Mouse (Mus musculus) midbrain, embryonic 10.5 days (tissue): ENCODE measurements around the gene Cdk15. TPM values are rescaled to one million over a fixed set of nuclear protein-coding genes. Genes with fewer than 3 reads are reported as not detected.

Source experiments
- DNase-seq: peaks from one replicate; pipeline ENCODE4 v3.0.0-alpha.2; 2017; ENCODE audit warnings: low spot score
- H3K27ac ChIP-seq: fragments of 300-500 bp; sonication (generic); replicated peaks from 2 replicates; pipeline ENCODE4 v1.5.1; 2016; ENCODE audit warnings: mild to moderate bottlenecking
- H3K27me3 ChIP-seq: fragments of 300-500 bp; sonication (generic); 2 replicates; pipeline ENCODE4 v1.6.1; 2016; ENCODE audit warnings: low read depth, mild to moderate bottlenecking; ENCODE audit not compliant: poor library complexity, severe bottlenecking
- H3K36me3 ChIP-seq: fragments of 300-500 bp; sonication (generic); 2 replicates; pipeline ENCODE4 v1.6.1; 2016; ENCODE audit warnings: mild to moderate bottlenecking, moderate library complexity
- H3K4me1 ChIP-seq: fragments of 300-500 bp; sonication (generic); 2 replicates; pipeline ENCODE4 v1.6.1; 2016
- H3K4me3 ChIP-seq: fragments of 300-500 bp; sonication (generic); 2 replicates; pipeline ENCODE4 v1.5.1; 2016; ENCODE audit warnings: mild to moderate bottlenecking, moderate library complexity
- H3K9me3 ChIP-seq: fragments of 300-500 bp; sonication (generic); replicated peaks from 2 replicates; pipeline ENCODE4 v1.6.1; 2016; ENCODE audit warnings: mild to moderate bottlenecking
- WGBS: fragments of 180-500 bp; shearing (Covaris S2); methylation state at CpG from one replicate; pipeline ENCODE4 v1.1.7; 2016; 5-methylcytosine and 5-hydroxymethylcytosine counted together
- polyA plus RNA-seq: library from polyadenylated mRNA; unstranded; fragments of >200 nt; fragmentation: Nextera tagmentation; extraction: Ambion mirVana; gene quantifications from 2 replicates; pipeline ENCODE4 v1.2.1, GENCODE M21; 2016

Cdk15 gene
- polyA plus RNA-seq, 1 experiment from 2014 or later: 0.77 TPM

DNA sequence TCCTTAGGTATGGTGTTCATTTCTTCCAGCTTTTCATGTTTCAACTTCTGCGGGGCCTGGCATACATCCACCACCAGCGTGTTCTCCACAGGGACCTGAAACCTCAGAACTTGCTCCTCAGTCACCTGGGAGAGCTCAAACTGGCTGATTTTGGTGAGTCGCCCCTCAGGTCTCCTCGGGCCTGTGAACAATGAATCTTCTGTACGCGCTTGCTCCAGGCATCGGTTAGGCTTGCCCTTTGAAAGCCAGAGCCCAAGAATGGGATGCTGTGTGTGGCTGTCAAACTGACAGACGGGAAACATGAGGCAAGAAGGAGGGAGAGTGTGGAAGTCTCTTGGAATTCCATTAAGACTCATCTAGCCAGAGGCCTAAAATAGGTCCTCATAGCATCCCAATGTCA, 31.0 kb downstream of the Cdk15 start:
- WGBS: 75% methylated on average over 8 of the region's 8 CpGs
- Histone ChIP-seq H3K4me1 (0 out of 2 replicates have a peak, but pooled peaks cover 3% of the 10 kb centered on the region), H3K36me3 (no peaks in the 10 kb centered on the region), H3K27me3 (no peaks in the 10 kb centered on the region), H3K4me3 (no peak overlapping the region), H3K9me3 (no peaks in the 10 kb centered on the region), H3K27ac (no peak overlapping the region)
- no peak for DNase-seq

DNA sequence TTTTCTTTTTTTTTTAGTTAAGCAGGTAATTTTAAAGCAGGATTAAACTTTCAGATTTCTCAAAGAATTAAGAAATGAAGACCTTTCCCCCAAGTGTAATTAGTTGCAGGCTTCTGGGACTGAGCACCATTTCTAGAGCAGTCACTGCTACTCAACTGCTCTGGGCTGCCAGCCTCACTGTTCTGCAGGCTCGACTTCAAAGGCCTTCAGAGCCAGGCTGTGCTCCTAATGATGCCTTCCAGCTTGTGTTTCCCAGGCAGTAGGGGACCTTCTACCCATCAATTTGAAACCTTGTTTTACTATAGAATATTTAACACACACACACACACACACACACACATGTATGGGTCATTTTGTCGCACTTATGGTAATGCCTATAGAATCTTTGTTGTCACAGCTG, 34.9 kb downstream of the Cdk15 start:
- Histone ChIP-seq H3K36me3 (no peaks in the 10 kb centered on the region), H3K9me3 (no peaks in the 10 kb centered on the region), H3K27ac (no peak overlapping the region), H3K4me3 (no peak overlapping the region), H3K27me3 (no peaks in the 10 kb centered on the region), H3K4me1 (0 out of 2 replicates have a peak, but pooled peaks cover 3% of the 10 kb centered on the region)
- WGBS: 64% methylated on average over 2 of the region's 2 CpGs
- DNase-seq: no peak

DNA sequence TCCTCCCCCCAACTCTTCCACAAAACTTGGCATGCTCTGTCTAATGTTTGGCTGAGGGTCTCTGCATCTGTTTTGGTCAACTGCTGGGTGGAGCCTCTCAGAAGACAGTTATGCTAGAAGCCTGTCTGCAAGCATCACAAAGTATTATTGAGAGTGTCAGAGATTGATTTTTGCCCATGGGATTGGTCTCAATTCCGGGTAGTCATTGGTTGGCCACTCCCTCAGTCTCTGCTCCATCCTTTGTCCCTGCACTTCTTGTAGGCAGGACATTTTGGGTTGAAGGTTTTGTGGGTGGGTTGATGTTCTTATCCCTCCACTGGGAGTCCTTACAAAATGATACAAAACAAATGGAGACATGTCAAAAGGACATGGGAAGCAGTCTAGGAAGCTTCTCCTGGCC, 39.1 kb downstream of the Cdk15 start:
- no peak overlapping the region for H3K4me3 ChIP-seq
- no peaks in the 10 kb centered on the region for H3K9me3 ChIP-seq
- 0 out of 2 replicates have a peak, but pooled peaks cover 3% of the 10 kb centered on the region for H3K4me1 ChIP-seq
- H3K27ac ChIP-seq: no peak overlapping the region
- no peaks in the 10 kb centered on the region for H3K36me3 ChIP-seq
- no peaks in the 10 kb centered on the region for H3K27me3 ChIP-seq
- no peak for DNase-seq
- 82% methylated on average over 1 of the region's 1 CpGs for WGBS

DNA sequence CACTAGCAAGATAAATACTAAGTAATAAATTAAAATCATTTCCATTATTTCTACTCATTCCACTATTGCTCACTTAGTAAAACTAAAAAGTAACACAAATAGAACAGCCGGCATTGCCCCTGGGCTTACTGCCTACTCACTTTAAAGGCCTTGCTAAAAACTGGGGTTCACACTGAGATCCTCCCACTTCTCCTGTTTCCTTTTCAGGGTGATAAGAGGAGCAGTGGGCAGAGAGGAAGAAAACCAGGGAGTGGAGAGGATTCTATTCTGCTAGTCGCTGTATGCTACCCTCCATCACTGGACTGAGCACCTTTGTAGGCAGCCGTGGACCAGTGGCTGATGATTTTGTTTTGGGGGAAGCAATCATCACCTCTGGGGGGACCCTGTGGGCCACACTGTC, 40.5 kb downstream of the Cdk15 start:
- no peak overlapping the region for H3K27ac ChIP-seq
- H3K27me3 ChIP-seq: no peaks in the 10 kb centered on the region
- no peaks in the 10 kb centered on the region for H3K9me3 ChIP-seq
- DNase-seq: no peak
- H3K4me3 ChIP-seq: no peak overlapping the region
- H3K36me3 ChIP-seq: no peaks in the 10 kb centered on the region
- 87% methylated on average over 3 of the region's 3 CpGs for WGBS
- no peaks in the 10 kb centered on the region for H3K4me1 ChIP-seq

DNA sequence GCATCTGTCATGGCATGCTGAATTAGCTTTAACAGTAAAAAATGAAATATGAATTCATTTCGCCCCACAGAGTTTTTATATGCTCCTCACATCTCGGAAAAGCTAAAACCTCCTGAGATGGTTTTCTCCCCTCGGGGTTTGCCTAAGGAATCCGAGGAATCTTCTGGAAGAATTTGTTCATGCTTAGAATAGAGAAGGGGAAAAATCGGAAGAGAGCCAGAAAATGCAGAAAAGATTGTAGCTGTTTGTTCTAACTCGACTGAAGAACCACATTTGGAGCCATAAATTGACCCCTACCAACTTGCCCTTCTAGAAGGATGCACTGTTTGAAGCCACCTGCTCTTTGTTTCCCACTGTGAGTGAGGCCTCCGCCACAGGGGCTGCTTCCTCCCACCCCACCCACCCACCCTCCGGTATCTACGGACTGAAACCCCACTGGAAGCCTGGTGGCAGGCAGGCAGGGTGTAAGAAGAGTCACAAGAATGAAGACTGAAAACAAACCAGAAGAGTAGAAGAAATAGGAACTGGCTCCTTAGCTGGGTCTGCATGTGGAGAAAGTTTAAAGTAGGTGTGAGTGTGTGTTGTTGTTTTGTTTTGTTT, 41.9 kb downstream of the Cdk15 start:
- no peak overlapping the region for H3K4me3 ChIP-seq
- no peak overlapping the region for H3K27ac ChIP-seq
- H3K4me1 ChIP-seq: no peaks in the 10 kb centered on the region
- no peaks in the 10 kb centered on the region for H3K27me3 ChIP-seq
- H3K36me3 ChIP-seq: no peaks in the 10 kb centered on the region
- DNase-seq: no peak
- WGBS: 65% methylated on average over 9 of the region's 9 CpGs
- H3K9me3 ChIP-seq: no peaks in the 10 kb centered on the region

DNA sequence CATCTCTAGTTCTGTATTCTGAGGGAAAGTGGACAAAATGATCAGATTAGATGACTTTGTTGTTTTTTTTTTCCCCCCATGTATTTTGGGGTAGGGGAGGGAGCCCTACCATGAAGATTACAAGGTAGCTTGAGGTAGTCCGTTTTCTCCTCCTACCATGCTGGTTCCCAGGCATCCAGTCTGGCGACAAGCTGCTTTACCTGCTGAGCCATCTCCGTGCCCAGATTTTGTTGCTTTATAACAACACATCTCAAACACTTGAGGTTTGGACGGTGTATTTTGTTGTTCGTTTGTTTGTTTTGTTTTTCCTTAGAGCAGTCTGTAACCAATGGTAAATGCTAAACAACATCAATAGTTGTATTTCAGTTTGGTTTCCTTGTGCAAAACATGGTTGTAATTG, 50.6 kb downstream of the Cdk15 start:
- 77% methylated on average over 5 of the region's 5 CpGs for WGBS
- no peaks in the 10 kb centered on the region for H3K9me3 ChIP-seq
- no peak overlapping the region for H3K27ac ChIP-seq
- peaks cover 33% of the 10 kb centered on the region for H3K27me3 ChIP-seq
- DNase-seq: no peak
- H3K36me3 ChIP-seq: no peaks in the 10 kb centered on the region
- no peak overlapping the region for H3K4me3 ChIP-seq
- H3K4me1 ChIP-seq: peaks cover 16% of the 10 kb centered on the region

DNA sequence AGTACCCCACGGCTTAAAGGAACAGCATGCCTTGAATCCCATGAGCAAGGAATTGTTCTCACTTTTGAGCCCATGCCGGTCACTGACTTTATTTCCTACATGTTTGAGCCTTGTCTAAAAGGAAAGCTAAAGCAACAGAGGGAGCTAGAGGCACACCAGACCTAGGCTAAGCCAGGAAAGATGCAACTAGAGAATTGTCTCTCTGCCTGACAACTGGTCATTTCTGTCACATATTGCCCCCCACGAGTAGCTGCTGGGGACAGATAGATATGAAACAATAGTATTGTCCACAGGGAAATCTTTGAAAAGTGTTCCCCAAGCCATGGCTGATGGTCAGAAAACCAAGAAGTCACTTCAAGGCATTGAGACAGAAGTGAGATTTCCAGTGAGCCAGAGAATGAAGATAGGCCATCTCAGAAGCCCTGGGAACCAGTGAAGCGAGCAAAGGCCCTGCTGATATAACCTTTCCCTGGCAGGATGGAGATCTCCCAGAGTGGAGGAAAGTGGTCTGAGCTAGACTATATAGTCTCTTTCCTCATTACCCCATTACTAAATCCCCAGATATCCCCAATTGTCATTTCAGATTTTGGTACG, 54.7 kb downstream of the Cdk15 start:
- H3K36me3 ChIP-seq: no peaks in the 10 kb centered on the region
- WGBS: 61% methylated on average over 5 of the region's 5 CpGs
- H3K9me3 ChIP-seq: no peaks in the 10 kb centered on the region
- no peak overlapping the region for H3K27ac ChIP-seq
- DNase-seq: no peak
- peaks cover 66% of the 10 kb centered on the region for H3K27me3 ChIP-seq
- H3K4me3 ChIP-seq: no peak overlapping the region
- H3K4me1 ChIP-seq: peaks cover 47% of the 10 kb centered on the region

DNA sequence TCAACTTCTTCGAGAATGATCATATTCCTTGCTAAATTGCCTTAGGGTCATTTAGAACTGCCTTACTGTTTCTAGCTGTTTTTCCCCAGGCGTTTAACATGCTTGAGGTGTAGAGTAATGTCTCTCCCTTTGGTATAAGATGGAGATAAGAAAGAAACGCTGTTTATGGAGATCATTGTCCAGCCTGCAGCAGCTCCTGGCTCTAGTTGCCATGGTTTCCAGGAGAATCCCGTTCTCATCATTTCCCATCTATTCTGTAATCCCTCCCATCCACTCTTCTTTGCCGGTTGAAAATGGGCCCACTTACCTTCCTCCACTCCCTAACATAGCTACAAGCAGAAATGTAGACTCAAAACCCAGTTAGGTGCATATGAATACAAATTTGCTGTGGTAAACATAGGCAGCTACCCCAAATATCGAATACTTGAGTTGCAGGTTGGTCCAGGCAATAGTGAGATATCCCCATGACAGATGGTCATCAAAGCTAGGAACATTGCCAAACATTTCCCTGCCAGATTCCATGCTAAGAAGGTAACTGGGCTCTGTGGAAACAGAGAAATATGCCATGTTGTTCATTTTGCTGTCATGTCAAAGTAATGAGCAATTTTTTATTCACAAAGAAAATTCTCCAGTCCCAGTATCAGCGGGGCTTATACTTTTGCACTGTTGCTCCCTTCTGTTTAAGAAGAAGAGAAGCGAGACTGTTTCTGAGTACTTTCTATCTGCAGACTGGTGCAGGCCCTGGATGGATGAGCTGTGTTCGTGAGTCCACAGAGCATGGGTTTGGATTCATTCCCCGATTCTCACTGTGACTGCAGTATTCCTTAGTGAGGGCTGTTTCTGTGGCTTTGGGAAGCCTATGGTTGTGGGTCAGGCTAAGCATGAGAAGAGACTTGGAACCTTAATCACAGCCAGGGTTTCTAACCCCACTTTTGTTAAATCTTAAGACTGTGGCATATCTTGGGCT, 55.8 kb downstream of the Cdk15 start:
- Histone ChIP-seq H3K9me3 (no peaks in the 10 kb centered on the region), H3K27me3 (peaks cover 68% of the 10 kb centered on the region), H3K4me1 (peaks cover 53% of the 10 kb centered on the region), H3K36me3 (no peaks in the 10 kb centered on the region), H3K27ac (no peak overlapping the region), H3K4me3 (no peak overlapping the region)
- 71% methylated on average over 10 of the region's 10 CpGs for WGBS
- DNase-seq: no peak

DNA sequence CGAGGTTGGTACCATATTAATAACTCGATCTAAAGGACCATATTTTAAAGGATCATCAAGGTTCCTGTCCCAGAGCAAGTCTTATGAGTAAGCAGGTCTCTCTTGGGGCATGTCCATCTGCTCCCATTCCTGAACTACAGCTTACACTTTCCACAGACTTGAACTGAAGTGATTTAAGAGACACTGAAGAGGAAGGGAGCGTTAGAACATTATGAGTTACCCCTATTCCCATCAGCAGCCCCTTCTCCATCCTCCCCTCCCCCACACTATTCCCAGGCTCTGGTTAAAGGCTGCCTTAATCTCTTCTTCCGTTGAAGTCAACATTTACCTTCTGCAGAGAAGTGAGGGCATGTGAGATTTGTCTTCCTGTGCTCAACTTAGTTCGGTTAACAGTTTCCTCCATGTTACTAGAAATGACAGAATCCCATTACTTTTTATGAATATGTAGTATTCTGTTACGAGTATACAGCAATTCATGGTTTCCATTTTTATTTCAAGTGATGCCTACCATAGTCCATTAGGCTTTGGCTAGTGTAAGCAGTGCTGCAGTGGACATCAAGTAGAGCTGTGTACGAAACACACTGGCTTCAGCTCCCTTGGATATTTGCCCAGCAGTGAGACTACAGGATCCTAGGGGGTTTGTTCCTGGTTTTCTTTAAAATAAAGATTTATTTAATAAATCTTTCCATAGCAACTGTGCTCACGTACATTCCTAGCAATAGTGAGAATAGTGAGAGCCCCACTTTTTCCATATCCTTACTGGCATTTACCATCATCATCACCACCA, 56.6 kb downstream of the Cdk15 start:
- DNase-seq: no peak
- WGBS: 83% methylated on average over 8 of the region's 8 CpGs
- Histone ChIP-seq H3K4me1 (peaks cover 53% of the 10 kb centered on the region), H3K9me3 (no peaks in the 10 kb centered on the region), H3K27me3 (peaks cover 77% of the 10 kb centered on the region), H3K36me3 (no peaks in the 10 kb centered on the region), H3K27ac (no peak overlapping the region), H3K4me3 (no peak overlapping the region)

DNA sequence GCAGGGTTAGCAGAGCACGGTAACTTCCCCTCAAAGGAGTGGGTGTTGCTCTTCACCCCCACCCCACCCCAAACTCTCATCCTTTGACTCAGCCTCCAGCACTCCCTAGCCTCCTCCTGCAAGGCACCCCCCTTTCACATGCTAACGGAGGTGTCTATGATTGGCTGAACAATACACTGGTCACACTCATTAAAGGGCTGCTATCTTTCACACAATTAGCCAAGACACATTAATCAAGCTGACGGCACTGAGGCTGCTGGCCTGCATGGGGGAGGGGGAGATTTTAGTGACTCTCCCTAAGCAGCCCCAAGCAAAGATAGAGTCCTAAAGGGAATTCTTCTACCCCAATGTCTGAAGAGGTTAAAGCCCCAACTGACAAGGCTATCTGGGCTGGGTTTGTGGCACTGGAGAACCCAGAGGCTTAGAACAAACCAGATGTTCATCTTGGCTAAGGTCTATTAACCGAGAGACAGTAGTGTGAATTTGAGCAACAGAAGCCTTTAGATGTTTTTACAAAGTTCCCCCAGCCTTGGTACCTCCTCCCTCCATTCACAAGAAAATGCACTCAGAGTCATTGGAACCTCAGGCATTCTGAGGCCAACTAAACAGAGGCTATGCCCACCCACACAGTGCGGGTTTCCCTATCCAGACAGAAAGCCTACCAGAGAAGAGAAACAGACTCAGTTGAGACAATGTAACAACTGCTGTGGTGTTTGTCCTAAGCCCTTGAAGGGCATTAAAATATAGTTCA, 58.5 kb downstream of the Cdk15 start:
- 6% methylated on average over 5 of the region's 5 CpGs for WGBS
- peak overlapping the region; percentile 21; the same call in 1 of the 2 replicates for H3K4me3 ChIP-seq
- H3K36me3 ChIP-seq: no peaks in the 10 kb centered on the region
- H3K27me3 ChIP-seq: peaks cover 83% of the 10 kb centered on the region
- peaks cover 48% of the 10 kb centered on the region for H3K4me1 ChIP-seq
- no peak for DNase-seq
- no peaks in the 10 kb centered on the region for H3K9me3 ChIP-seq
- peak overlapping the region; percentile 30; the same call in 1 of the 2 replicates for H3K27ac ChIP-seq

DNA sequence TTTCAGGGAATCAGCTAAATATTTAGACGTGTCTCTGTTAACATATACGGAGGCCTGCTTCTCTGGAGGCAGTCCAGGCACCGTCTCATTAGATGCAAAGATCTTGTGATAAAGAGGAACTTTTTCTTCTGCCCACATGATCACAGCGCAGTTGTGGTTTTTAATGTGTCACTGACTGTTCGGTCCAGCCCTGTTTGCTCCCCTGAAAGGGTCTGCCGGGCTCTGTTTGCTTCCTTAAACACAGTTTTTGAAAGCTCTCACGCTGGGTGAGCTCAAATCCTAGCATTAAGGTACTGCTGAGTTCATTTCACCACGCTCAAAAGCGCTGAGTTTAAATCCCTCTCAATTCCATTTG, 59.3 kb downstream of the Cdk15 start:
- peaks cover 83% of the 10 kb centered on the region for H3K27me3 ChIP-seq
- peaks cover 54% of the 10 kb centered on the region for H3K4me1 ChIP-seq
- 0 out of 2 replicates have a peak overlapping the region, but pooled peaks have one; percentile 28 for H3K27ac ChIP-seq
- DNase-seq: peak; percentile 50
- peak overlapping the region; percentile 20 for H3K4me3 ChIP-seq
- H3K9me3 ChIP-seq: no peaks in the 10 kb centered on the region
- WGBS: 5% methylated on average over 9 of the region's 9 CpGs
- H3K36me3 ChIP-seq: no peaks in the 10 kb centered on the region
